Mouse (Mus musculus): ENCODE data around the gene Med16. TPM values are rescaled to one million over a fixed set of nuclear protein-coding genes. Genes with fewer than 3 reads are reported as not detected.

The Med16 gene
- total RNA-seq, 1 experiment from 2014 or later, result 32.0 TPM

GRCm38 (mm10) chr10:79884446-79884845 is 24.3 kb downstream of the Med16 start:
- DNase-seq, result peak; percentile 88

GRCm38 (mm10) chr10:79883297-79884084 is 25.2 kb downstream of the Med16 start:
- peak; percentile 89 for DNase-seq

- DNase-seq, result peak; percentile 59
Measured at GRCm38 (mm10) chr10:79881981-79882380, 26.7 kb downstream of the Med16 start.

GRCm38 (mm10) chr10:79880721-79881120 is 28.0 kb downstream of the Med16 start:
- no peak for DNase-seq

GRCm38 (mm10) chr10:79879527-79879926 is 29.2 kb downstream of the Med16 start:
- no peak for DNase-seq

GRCm38 (mm10) chr10:79877757-79878156 is 31.0 kb downstream of the Med16 start:
- peak; percentile 69 for DNase-seq

- no peak for DNase-seq
Measured at GRCm38 (mm10) chr10:79877174-79877573, 31.5 kb downstream of the Med16 start.

GRCm38 (mm10) chr10:79874290-79874862 is 34.3 kb downstream of the Med16 start, which contains the start of the genes Prtn3 and Plppr3:
Gene Prtn3, plus strand, starts transcription at chr10:79874476.
Gene Plppr3, minus strand, starts transcription at chr10:79874634.
- DNase-seq, result peak; percentile 38

- DNase-seq, result no peak
Measured at GRCm38 (mm10) chr10:79873715-79874289, 34.9 kb downstream of the Med16 start.

- DNase-seq, result no peak
Measured at GRCm38 (mm10) chr10:79873313-79873712, 35.4 kb downstream of the Med16 start.

- DNase-seq, result no peak
Measured at GRCm38 (mm10) chr10:79872862-79873261, 35.9 kb downstream of the Med16 start.

- no peak for DNase-seq
Measured at GRCm38 (mm10) chr10:79871845-79872244, 36.9 kb downstream of the Med16 start.

GRCm38 (mm10) chr10:79866601-79867000 is 42.1 kb downstream of the Med16 start:
- no peak for DNase-seq

- DNase-seq, result peak; percentile 70
Measured at GRCm38 (mm10) chr10:79865801-79866295, 42.9 kb downstream of the Med16 start.

GRCm38 (mm10) chr10:79865189-79865601 is 43.5 kb downstream of the Med16 start:
- DNase-seq, result peak; percentile 52

- DNase-seq, result no peak
Measured at GRCm38 (mm10) chr10:79864351-79865188, 44.2 kb downstream of the Med16 start.

- DNase-seq, result no peak
Measured at GRCm38 (mm10) chr10:79862925-79863324, 45.8 kb downstream of the Med16 start.

- no peak for DNase-seq
Measured at GRCm38 (mm10) chr10:79862049-79862788, 46.5 kb downstream of the Med16 start.

- DNase-seq, result no peak
Measured at GRCm38 (mm10) chr10:79861230-79862048, 47.3 kb downstream of the Med16 start.
